Mouse (Mus musculus): ENCODE measurements at regions not wholly inside any gene's neighbourhood (a gene's known extent, or its start where the extent isn't known, plus 50 kb on each side); places are given as distances from the start of the nearest gene placed in this dataset.

DNA sequence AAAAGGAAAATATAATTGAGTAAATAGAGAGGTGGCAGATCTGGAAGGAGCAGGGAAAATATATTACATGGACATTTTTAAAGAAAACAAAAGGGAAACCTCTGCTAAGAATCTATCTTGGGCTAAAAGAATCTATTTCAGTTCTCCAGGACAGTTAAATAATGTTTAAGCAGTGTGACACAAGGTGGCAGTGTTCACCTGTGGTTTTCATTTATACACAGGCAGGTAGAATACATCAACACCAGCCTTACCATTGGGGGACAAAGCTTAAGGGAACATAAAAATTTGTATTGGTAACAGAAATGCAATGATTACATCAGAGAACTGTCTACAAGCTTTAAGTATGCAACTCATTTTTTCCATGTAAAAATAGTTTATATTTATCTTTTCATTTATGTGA lies 78.2 kb upstream of the Cldn34d start:
- DNase-seq (ENCODE audit: low read depth, low spot score) = peak; percentile 14

All from CD4-positive, CD25-positive, alpha-beta regulatory T cell, adult 2 months (primary cell).